Mouse (Mus musculus) layer of hippocampus, postnatal 14 days (tissue): ENCODE results near the gene Adam10. TPM values are rescaled to one million over a fixed set of nuclear protein-coding genes. Genes with fewer than 3 reads are reported as not detected.

Source experiments
- DNase-seq, 2 experiments: peaks; one replicate each; pipeline ENCODE4 v3.0.0; 2021 to 2022; ENCODE audit warnings: low spot score in 2 of 2, mixed read lengths in 1 of 2
- total RNA-seq, 2 experiments: library from RNA; stranded (reverse); gene quantifications; 2 replicates each; pipeline ENCODE4 v1.2.3; 2021

The Adam10 gene
- total RNA-seq, 2 experiments from 2014 or later: 67.9 to 69.1 TPM

- no peak for DNase-seq
Observed at GRCm38 (mm10) chr9:70760974-70761373, 82.2 kb downstream of the Adam10 start.

GRCm38 (mm10) chr9:70775517-70775916 lies 96.7 kb downstream of the Adam10 start:
- no peak for DNase-seq

GRCm38 (mm10) chr9:70782191-70782590 lies 103.4 kb downstream of the Adam10 start:
- DNase-seq: no peak

GRCm38 (mm10) chr9:70788705-70789104 lies 109.9 kb downstream of the Adam10 start:
- no peak for DNase-seq

GRCm38 (mm10) chr9:70790621-70791020 lies 111.8 kb downstream of the Adam10 start:
- no peak for DNase-seq

GRCm38 (mm10) chr9:70794643-70795438 lies 116.0 kb downstream of the Adam10 start:
- no peak for DNase-seq

GRCm38 (mm10) chr9:70795439-70795757 lies 116.6 kb downstream of the Adam10 start:
- no peak for DNase-seq

- DNase-seq: no peak
Observed at GRCm38 (mm10) chr9:70800588-70801315, 122.0 kb downstream of the Adam10 start.

GRCm38 (mm10) chr9:70801761-70802160 lies 123.0 kb downstream of the Adam10 start:
- DNase-seq: no peak

- no peak for DNase-seq
Observed at GRCm38 (mm10) chr9:70802816-70803215, 124.0 kb downstream of the Adam10 start.

GRCm38 (mm10) chr9:70806069-70806468 lies 127.3 kb downstream of the Adam10 start:
- no peak for DNase-seq

GRCm38 (mm10) chr9:70807714-70808113 lies 128.9 kb downstream of the Adam10 start:
- no peak for DNase-seq

- no peak for DNase-seq
Observed at GRCm38 (mm10) chr9:70812551-70812950, 133.8 kb downstream of the Adam10 start.

- peak; percentile 26 to 53 for DNase-seq
Observed at GRCm38 (mm10) chr9:70816701-70817305, 138.0 kb downstream of the Adam10 start.

- no peak for DNase-seq
Observed at GRCm38 (mm10) chr9:70817396-70817795, 138.6 kb downstream of the Adam10 start.

GRCm38 (mm10) chr9:70818739-70819138 lies 139.9 kb downstream of the Adam10 start:
- no peak for DNase-seq

GRCm38 (mm10) chr9:70824103-70824502 lies 145.3 kb downstream of the Adam10 start:
- DNase-seq: no peak

GRCm38 (mm10) chr9:70827911-70828310 lies 149.1 kb downstream of the Adam10 start:
- no peak for DNase-seq
